Mouse (Mus musculus) neutrophil, adult 5-6 weeks (primary cell): ENCODE measurements around the gene Senp5. TPM values are rescaled to one million over a fixed set of nuclear protein-coding genes. Genes with fewer than 3 reads are reported as not detected.

Experiments used
- total RNA-seq: library from RNA; stranded (forward); fragments of 200-1000 nt; gene quantifications from 2 replicates; pipeline ENCODE4 v1.2.3, GENCODE M21; 2017

Gene Senp5
- total RNA-seq, 1 experiment from 2014 or later: 16.5 TPM

Other genes starting within 250 kb of the Senp5 start
- not detected in 2 replicates for gene Meltf, start 124.5 kb downstream of the Senp5 start, total RNA-seq
- not detected in 2 replicates for gene Pigz, start 69.4 kb downstream of the Senp5 start, total RNA-seq
- 9.0 and 10.9 TPM in 2 replicates for gene 0610012G03Rik, start 54.8 kb downstream of the Senp5 start, total RNA-seq
- 13.9 and 15.1 TPM in 2 replicates for gene Ncbp2, start 54.8 kb downstream of the Senp5 start, total RNA-seq
- gene Pak2, start 76.1 kb upstream of the Senp5 start, total RNA-seq: 114 and 128 TPM in 2 replicates
- 65.8 and 67.4 TPM in 2 replicates for gene Pigx, start 96.5 kb upstream of the Senp5 start, total RNA-seq
- gene Cep19, start 96.5 kb upstream of the Senp5 start, total RNA-seq: 59.0 and 64.6 TPM in 2 replicates
- gene Nrros, start 162.3 kb upstream of the Senp5 start, total RNA-seq: 142 and 149 TPM in 2 replicates
- gene Bex6, start 176.5 kb upstream of the Senp5 start, total RNA-seq: 1.6 TPM in 1 of 2 replicates, not detected in the other
- 13.9 and 15.0 TPM in 2 replicates for gene Fbxo45, start 243.9 kb upstream of the Senp5 start, total RNA-seq
- 18.7 and 19.7 TPM in 2 replicates for gene Wdr53, start 243.9 kb upstream of the Senp5 start, total RNA-seq